ENCODE assay signal across 19 mouse cellular contexts in genomic region chr12:77211695-77212208, GRCm38 (mm10). TPM values are rescaled to one million over a fixed set of nuclear protein-coding genes. Genes with fewer than 3 reads are reported as not detected.
DNase-seq lines count a peak whose midpoint lies in the region; ATAC-seq and TF ChIP-seq lines count a peak whose summit lies in the region.
"Had no signal": no experiment of that assay in that cellular context is flagged by ENCODE, and none has a peak within 500 bp of the region (broad histone marks: within the 10 kb centered on the region; RNA-seq: fewer than 3 reads in every experiment).

No protein-coding gene starts in this region.

- peaks cover 31% of the 10 kb centered on the region for H3K79me2 ChIP-seq in MEL (ENCODE audit: control insufficient read depth, insufficient read depth, low read length, poor library complexity)

- TF ChIP-seq CTCF in intestine, postnatal 0 days (IDR thresholded peaks at IDR 0.05; ENCODE audit: low read depth), result no peak
- TF ChIP-seq CTCF in MEL (IDR thresholded peaks at IDR 0.05 in 2 of 3, conservative IDR thresholded peaks at IDR 0.05 in 1 of 3; ENCODE audit: control insufficient read depth in 1 of 3, insufficient read depth in 1 of 3, low read depth in 2 of 3, low read length in 3 of 3, poor library complexity in 1 of 3, severe bottlenecking in 1 of 3), result no peak

- no peak overlapping the region for H3K4me2 ChIP-seq in intestine, embryonic 15.5 days (replicated peaks)
- H3K4me2 ChIP-seq in intestine, postnatal 0 days (replicated peaks; ENCODE audit: low read depth), result no peak overlapping the region
- H3K4me2 ChIP-seq in forebrain, embryonic 15.5 days (replicated peaks), result no peak overlapping the region
- no peak overlapping the region for H3K4me2 ChIP-seq in midbrain, embryonic 16.5 days (ENCODE audit: low read length)
- H3K4me2 ChIP-seq: embryonic facial prominence, embryonic 15.5 days; heart, embryonic 13.5 days; hindbrain, embryonic 15.5 days had no signal

- peaks cover 4% of the 10 kb centered on the region; the same call in 1 of the 2 replicates for H3K27me3 ChIP-seq in intestine, embryonic 15.5 days (replicated peaks)
- H3K27me3 ChIP-seq in intestine, postnatal 0 days (replicated peaks; ENCODE audit: control insufficient read depth, insufficient read depth, low read length), result peaks cover 56% of the 10 kb centered on the region
- no peaks in the 10 kb centered on the region for H3K27me3 ChIP-seq in MEL (ENCODE audit: control insufficient read depth in 1 of 2, insufficient read depth in 2 of 2, low read length in 2 of 2)
- no peaks in the 10 kb centered on the region for H3K27me3 ChIP-seq in forebrain, embryonic 15.5 days
- no peaks in the 10 kb centered on the region for H3K27me3 ChIP-seq in midbrain, embryonic 16.5 days (ENCODE audit: control insufficient read depth, insufficient read depth, low read depth, low read length)
- H3K27me3 ChIP-seq: embryonic facial prominence, embryonic 15.5 days; heart, embryonic 13.5 days; hindbrain, embryonic 15.5 days had no signal

- peak; percentile 92 for DNase-seq in MEL (ENCODE audit: low read depth, low spot score)
- no peak for DNase-seq in urinary bladder, postnatal 10 days (ENCODE audit: low spot score)
- DNase-seq: adrenal gland, adult 2 months; adrenal gland, postnatal 25 days; cerebellum, adult 18-20 months; cerebellum, adult 9-11 months; cerebellum, postnatal 36 days; gastrocnemius, postnatal 14 days; heart, postnatal 36 days had no signal

- H3K4me3 ChIP-seq in intestine, embryonic 15.5 days (replicated peaks), result no peak overlapping the region
- H3K4me3 ChIP-seq in intestine, postnatal 0 days (ENCODE audit: low read depth, low read length), result no peak overlapping the region
- peak overlapping the region in 1 of 2 experiments; percentile 10; a peak in 2 of 4 replicates for H3K4me3 ChIP-seq in MEL (ENCODE audit: control insufficient read depth in 1 of 2, insufficient read depth in 1 of 2, low read depth in 2 of 2, low read length in 2 of 2)
- no peak overlapping the region for H3K4me3 ChIP-seq in forebrain, embryonic 15.5 days
- no peak overlapping the region for H3K4me3 ChIP-seq in midbrain, embryonic 16.5 days (ENCODE audit: low read depth, low read length)
- H3K4me3 ChIP-seq: embryonic facial prominence, embryonic 15.5 days; erythroblast, embryonic 14.5 days; heart, embryonic 13.5 days; hindbrain, embryonic 15.5 days had no signal

- TF ChIP-seq POLR2A in MEL (IDR thresholded peaks at IDR 0.05; ENCODE audit: control insufficient read depth in 1 of 2, insufficient read depth in 1 of 2, low read depth in 1 of 2, low read length in 2 of 2, poor library complexity in 1 of 2), result peak in 1 of 2 experiments; percentile 52; a peak in 1 of 4 replicates

- no peaks in the 10 kb centered on the region for H3K4me1 ChIP-seq in intestine, embryonic 15.5 days (replicated peaks)
- peaks cover 3% of the 10 kb centered on the region; the same call in 1 of the 2 replicates for H3K4me1 ChIP-seq in intestine, postnatal 0 days (replicated peaks; ENCODE audit: control insufficient read depth, insufficient read depth, low read length)
- H3K4me1 ChIP-seq in MEL (ENCODE audit: control insufficient read depth in 1 of 2, insufficient read depth in 2 of 2, low read length in 2 of 2), result peaks cover 67 to 73% of the 10 kb centered on the region in 2 experiments
- H3K4me1 ChIP-seq in forebrain, embryonic 15.5 days, result no peaks in the 10 kb centered on the region
- no peaks in the 10 kb centered on the region for H3K4me1 ChIP-seq in midbrain, embryonic 16.5 days (ENCODE audit: control insufficient read depth, insufficient read depth, low read length)
- H3K4me1 ChIP-seq: embryonic facial prominence, embryonic 15.5 days; hindbrain, embryonic 15.5 days had no signal

- TF ChIP-seq RAD21 in MEL (IDR thresholded peaks at IDR 0.05; ENCODE audit: low read depth, low read length), result no peak; the same call in 1 of the 2 replicates

- 0 out of 2 replicates have a peak, but pooled peaks have one; percentile 20 for ATAC-seq in intestine, embryonic 15.5 days
- ATAC-seq in intestine, postnatal 0 days, result no peak
- 0 out of 2 replicates have a peak, but pooled peaks have one; percentile 25 for ATAC-seq in granulocyte monocyte progenitor cell, adult 5-6 weeks (replicated peaks; ENCODE audit: poor library complexity, severe bottlenecking)
- no peak for ATAC-seq in forebrain, embryonic 15.5 days (replicated peaks)
- no peak for ATAC-seq in midbrain, embryonic 16.5 days
- ATAC-seq: forebrain, embryonic 16.5 days had no signal

- H3K36me3 ChIP-seq in intestine, embryonic 15.5 days, result no peaks in the 10 kb centered on the region
- H3K36me3 ChIP-seq in intestine, postnatal 0 days (ENCODE audit: control insufficient read depth, insufficient read depth), result no peaks in the 10 kb centered on the region
- H3K36me3 ChIP-seq in MEL (ENCODE audit: control insufficient read depth in 1 of 2, insufficient read depth in 2 of 2, low read length in 2 of 2), result peaks cover 0 to 82% of the 10 kb centered on the region in 2 experiments; a peak in 2 of 4 replicates
- no peaks in the 10 kb centered on the region for H3K36me3 ChIP-seq in forebrain, embryonic 15.5 days
- H3K36me3 ChIP-seq in midbrain, embryonic 16.5 days (ENCODE audit: control insufficient read depth, insufficient read depth, low read length), result no peaks in the 10 kb centered on the region
- H3K36me3 ChIP-seq: embryonic facial prominence, embryonic 15.5 days; heart, embryonic 13.5 days; hindbrain, embryonic 15.5 days had no signal

- 63% methylated on average over 7 of the region's 7 CpGs for WGBS in intestine, embryonic 15.5 days
- WGBS in intestine, postnatal 0 days, result 49% methylated on average over 7 of the region's 7 CpGs
- WGBS in forebrain, embryonic 15.5 days, result 91% methylated on average over 7 of the region's 7 CpGs
- WGBS in midbrain, embryonic 16.5 days, result 93% methylated on average over 7 of the region's 7 CpGs

- H3K9me3 ChIP-seq in intestine, embryonic 15.5 days, result no peaks in the 10 kb centered on the region
- H3K9me3 ChIP-seq in intestine, postnatal 0 days (ENCODE audit: control insufficient read depth), result no peaks in the 10 kb centered on the region
- no peaks in the 10 kb centered on the region for H3K9me3 ChIP-seq in MEL (replicated peaks; ENCODE audit: insufficient read depth, low read length)
- no peaks in the 10 kb centered on the region for H3K9me3 ChIP-seq in forebrain, embryonic 15.5 days
- H3K9me3 ChIP-seq in midbrain, embryonic 16.5 days (replicated peaks; ENCODE audit: control insufficient read depth, low read length, poor library complexity, severe bottlenecking), result no peaks in the 10 kb centered on the region
- H3K9me3 ChIP-seq: embryonic facial prominence, embryonic 15.5 days; heart, embryonic 13.5 days; hindbrain, embryonic 15.5 days had no signal

- no peak overlapping the region for H3K27ac ChIP-seq in intestine, embryonic 15.5 days
- H3K27ac ChIP-seq in intestine, postnatal 0 days (ENCODE audit: low read depth, low read length), result no peak overlapping the region
- H3K27ac ChIP-seq in MEL (ENCODE audit: control insufficient read depth, low read depth, low read length), result peak overlapping the region; percentile 98
- no peak overlapping the region for H3K27ac ChIP-seq in forebrain, embryonic 15.5 days (replicated peaks)
- no peak overlapping the region for H3K27ac ChIP-seq in midbrain, embryonic 16.5 days (ENCODE audit: low read length)
- H3K27ac ChIP-seq: embryonic facial prominence, embryonic 15.5 days; heart, embryonic 13.5 days; hindbrain, embryonic 15.5 days had no signal

- TF ChIP-seq EP300 in MEL (IDR thresholded peaks at IDR 0.05; ENCODE audit: low read depth in 1 of 2, low read length in 2 of 2), result peak; percentile 99 to 100

- H3K9ac ChIP-seq in intestine, embryonic 15.5 days, result no peak overlapping the region
- H3K9ac ChIP-seq in intestine, postnatal 0 days (ENCODE audit: low read depth, low read length), result no peak overlapping the region
- H3K9ac ChIP-seq in MEL (ENCODE audit: control insufficient read depth, low read depth, low read length, poor library complexity, severe bottlenecking), result peak overlapping the region; percentile 75
- H3K9ac ChIP-seq in forebrain, embryonic 15.5 days (replicated peaks), result no peak overlapping the region
- no peak overlapping the region for H3K9ac ChIP-seq in midbrain, embryonic 16.5 days (ENCODE audit: low read depth, low read length)
- H3K9ac ChIP-seq: embryonic facial prominence, embryonic 15.5 days; heart, embryonic 13.5 days; hindbrain, embryonic 15.5 days had no signal

TF ChIP-seq in MEL, 35 proteins besides CTCF, POLR2A, EP300 and RAD21 (continues in another document):
- TF ChIP-seq BHLHE40 (IDR thresholded peaks at IDR 0.05; ENCODE audit: borderline replicate concordance, low read depth, low read length), result peak; percentile 75
- no peak for TF ChIP-seq NRF1 (IDR thresholded peaks at IDR 0.05; ENCODE audit: insufficient read depth, low read depth, low read length, poor library complexity, severe bottlenecking)
- peak; percentile 98 for TF ChIP-seq MYB (IDR thresholded peaks at IDR 0.05; ENCODE audit: low read depth, low read length)
- peak; percentile 95 for TF ChIP-seq JUND (IDR thresholded peaks at IDR 0.05; ENCODE audit: low read depth, low read length)
- peak; percentile 62; the same call in 1 of the 2 replicates for TF ChIP-seq MAFK (IDR thresholded peaks at IDR 0.05; ENCODE audit: borderline replicate concordance, low read depth, low read length)
- TF ChIP-seq UBTF (IDR thresholded peaks at IDR 0.05; ENCODE audit: borderline replicate concordance, insufficient read depth, low read depth, low read length), result no peak
- TF ChIP-seq ZNF384 (IDR thresholded peaks at IDR 0.05; ENCODE audit: low read depth, low read length), result peak; percentile 96
- TF ChIP-seq ZC3H11A (IDR thresholded peaks at IDR 0.05; ENCODE audit: low read depth, low read length), result no peak
- TF ChIP-seq ETS1 (IDR thresholded peaks at IDR 0.05; ENCODE audit: low read depth, low read length), result peak; percentile 96
- peak; percentile 84 for TF ChIP-seq CHD2 (IDR thresholded peaks at IDR 0.05; ENCODE audit: low read length)
- TF ChIP-seq GABPA (IDR thresholded peaks at IDR 0.05; ENCODE audit: low read depth, low read length), result 0 out of 2 replicates have a peak, but pooled peaks have one; percentile 72

RNA-seq across cellular contexts. Expression of gene Fut8, which starts 26.2 kb away (rescaled TPM):
- polyA plus RNA-seq in intestine, embryonic 15.5 days (2015; fragmentation: Nextera tagmentation; extraction: Ambion mirVana), result 19.6 and 21.4 TPM in 2 replicates
- 9.1 and 10.1 TPM in 2 replicates for polyA plus RNA-seq in intestine, postnatal 0 days (2015; fragmentation: Nextera tagmentation; extraction: Ambion mirVana)
- 61.3 and 82.5 TPM in 2 replicates for total RNA-seq in MEL (2012; rRNA removed)
- 10 to 100 TPM; 73.7 to 90.0 TPM for polyA plus RNA-seq in MEL (2012; ENCODE audit: insufficient read depth in 1 of 2, insufficient read length in 2 of 2, low read depth in 1 of 2, low replicate concordance in 2 of 2, missing spikeins in 1 of 2)
- 114 and 142 TPM in 2 replicates for total RNA-seq in granulocyte monocyte progenitor cell, adult 5-6 weeks (2014; fragmentation: Nextera tagmentation)
- total RNA-seq in granulocyte monocyte progenitor cell, adult 5-6 weeks (2017), result 169 and 181 TPM in 2 replicates
- 35.2 and 37.5 TPM in 2 replicates for polyA plus RNA-seq in forebrain, embryonic 15.5 days (2015; fragmentation: Nextera tagmentation; extraction: Ambion mirVana)
- 68.8 and 69.5 TPM in 2 replicates for polyA plus RNA-seq in midbrain, embryonic 16.5 days (2015; fragmentation: Nextera tagmentation; extraction: Ambion mirVana)

Comparison
In these comparisons a context has a peak if more than half of its experiments do, and no peak if none do; other contexts are left out.
1. ATAC-seq: peak in intestine, embryonic 15.5 days (single experiment) and granulocyte monocyte progenitor cell, adult 5-6 weeks (single experiment); none in intestine, postnatal 0 days (single experiment), forebrain, embryonic 15.5 days (single experiment) and midbrain, embryonic 16.5 days (single experiment).